Mouse (Mus musculus) small intestine, adult 2 months (tissue): ENCODE results near the gene Asgr1. TPM values are rescaled to one million over a fixed set of nuclear protein-coding genes. Genes with fewer than 3 reads are reported as not detected.
"Not testable (repeated sequence)": the region's sequence is repeated elsewhere in the genome, so short reads cannot be mapped to it uniquely, and the experiment has no call there.

Source experiments
- H3K27ac ChIP-seq: fragments of 200-500 bp; 2 replicates; pipeline ENCODE4 v1.5.1; 2012; ENCODE audit warnings: low read depth, low read length, control low read depth, inconsistent platforms; ENCODE audit not compliant: insufficient read depth
- H3K27me3 ChIP-seq: fragments of 200-500 bp; 2 replicates; pipeline ENCODE4 v1.6.1; 2012; ENCODE audit warnings: mild to moderate bottlenecking, moderate library complexity, low read length, inconsistent platforms; ENCODE audit not compliant: control insufficient read depth, insufficient read depth
- H3K36me3 ChIP-seq: fragments of 200-500 bp; 2 replicates; pipeline ENCODE4 v1.6.1; 2012; ENCODE audit warnings: mild to moderate bottlenecking, low read length, control low read depth, inconsistent platforms; ENCODE audit not compliant: control insufficient read depth, insufficient read depth
- H3K4me1 ChIP-seq: fragments of 200-500 bp; 2 replicates; pipeline ENCODE4 v1.6.1; 2012; ENCODE audit warnings: low read length, inconsistent platforms, mixed read lengths; ENCODE audit not compliant: control insufficient read depth, insufficient read depth, insufficient read length
- H3K4me3 ChIP-seq: fragments of 200-500 bp; 2 replicates; pipeline ENCODE4 v1.5.1; 2012; ENCODE audit warnings: low read depth, mild to moderate bottlenecking, control low read depth, inconsistent platforms, low read length, moderate library complexity
- CTCF ChIP-seq: fragments of 200-500 bp; IDR thresholded peaks from 2 replicates; pipeline ENCODE4 v1.5.1; 2012; ENCODE audit warnings: low read depth, mild to moderate bottlenecking, control low read depth, inconsistent platforms, low read length, moderate library complexity, mixed read lengths; ENCODE audit not compliant: insufficient replicate concordance, insufficient read length; ENCODE audit errors: extremely low read depth
- POLR2A ChIP-seq: fragments of 200-500 bp; IDR thresholded peaks from 2 replicates; pipeline ENCODE4 v1.6.1; 2012; ENCODE audit warnings: low read depth, mild to moderate bottlenecking, control low read depth, inconsistent platforms, low read length, moderate library complexity
- WGBS: fragments of 180-500 bp; shearing (Covaris S2); methylation state at CpG from one replicate; pipeline ENCODE4 v1.1.7; 2018; 5-methylcytosine and 5-hydroxymethylcytosine counted together
- polyA plus RNA-seq: library from polyadenylated mRNA; depleted of rRNA; stranded (reverse); fragments of >200 nt; gene quantifications from 2 replicates; pipeline ENCODE4 v1.2.3, GENCODE M21; 2012

Gene Asgr1
- polyA plus RNA-seq, 1 experiment = not detected

GRCm38 (mm10) chr11:70063053-70063452 lies 9.2 kb downstream of the Asgr1 start:
- Histone ChIP-seq H3K27me3 (no peaks in the 10 kb centered on the region), H3K4me1 (peaks cover 2% of the 10 kb centered on the region), H3K27ac (no peak overlapping the region), H3K36me3 (no peaks in the 10 kb centered on the region), H3K4me3 (no peak overlapping the region)
- TF ChIP-seq CTCF = peak; percentile 29; the same call in 1 of the 2 replicates
- no peak for TF ChIP-seq POLR2A
- WGBS = 68% methylated on average over 3 of the region's 3 CpGs

- no peaks in the 10 kb centered on the region for H3K27me3 ChIP-seq
- no peak for TF ChIP-seq CTCF
- TF ChIP-seq POLR2A = no peak
- H3K36me3 ChIP-seq = no peaks in the 10 kb centered on the region
- H3K4me3 ChIP-seq = no peak overlapping the region
- no peak overlapping the region for H3K27ac ChIP-seq
- peaks cover 4% of the 10 kb centered on the region for H3K4me1 ChIP-seq
- WGBS = 63% methylated on average over 4 of the region's 4 CpGs
Observed at GRCm38 (mm10) chr11:70066701-70067100, 12.8 kb downstream of the Asgr1 start.

GRCm38 (mm10) chr11:70068245-70068644 lies 14.4 kb downstream of the Asgr1 start:
- Histone ChIP-seq H3K27me3 (no peaks in the 10 kb centered on the region), H3K27ac (no peak overlapping the region), H3K36me3 (no peaks in the 10 kb centered on the region), H3K4me3 (no peak overlapping the region), H3K4me1 (peaks cover 4% of the 10 kb centered on the region; the same call in 1 of the 2 replicates)
- 30% methylated on average over 3 of the region's 3 CpGs for WGBS
- TF ChIP-seq POLR2A (no peak), CTCF (no peak)

GRCm38 (mm10) chr11:70070057-70070456 lies 16.2 kb downstream of the Asgr1 start:
- Histone ChIP-seq H3K4me1 (peaks cover 4% of the 10 kb centered on the region; the same call in 1 of the 2 replicates), H3K27ac (peak overlapping the region; percentile 79), H3K36me3 (no peaks in the 10 kb centered on the region), H3K4me3 (no peak overlapping the region), H3K27me3 (no peaks in the 10 kb centered on the region)
- TF ChIP-seq CTCF (no peak), POLR2A (no peak)
- 26% methylated on average over 6 of the region's 6 CpGs for WGBS

- WGBS = 38% methylated on average over 3 of the region's 3 CpGs
- not testable (repeated sequence) for H3K36me3 ChIP-seq, H3K4me1 ChIP-seq, H3K27me3 ChIP-seq, H3K4me3 ChIP-seq
- H3K27ac ChIP-seq = peak overlapping the region; percentile 27; the same call in 1 of the 2 replicates
Observed at GRCm38 (mm10) chr11:70070603-70071002, 16.7 kb downstream of the Asgr1 start.

GRCm38 (mm10) chr11:70074379-70075071 lies 20.6 kb downstream of the Asgr1 start:
- 19% methylated on average over 17 of the region's 17 CpGs for WGBS
- peak; percentile 80; the same call in 1 of the 2 replicates for TF ChIP-seq CTCF
- no peak for TF ChIP-seq POLR2A
- H3K27me3 ChIP-seq = no peaks in the 10 kb centered on the region
- H3K36me3 ChIP-seq = no peaks in the 10 kb centered on the region
- no peak overlapping the region for H3K4me3 ChIP-seq
- H3K27ac ChIP-seq = no peak overlapping the region
- peaks cover 3% of the 10 kb centered on the region; the same call in 1 of the 2 replicates for H3K4me1 ChIP-seq

GRCm38 (mm10) chr11:70075581-70075980 lies 21.7 kb downstream of the Asgr1 start:
- Histone ChIP-seq H3K36me3 (no peaks in the 10 kb centered on the region), H3K27ac (no peak overlapping the region), H3K27me3 (no peaks in the 10 kb centered on the region), H3K4me3 (no peak overlapping the region), H3K4me1 (peaks cover 2% of the 10 kb centered on the region; the same call in 1 of the 2 replicates)
- WGBS = 66% methylated on average over 6 of the region's 6 CpGs
- no peak for TF ChIP-seq CTCF
- no peak for TF ChIP-seq POLR2A

GRCm38 (mm10) chr11:70077441-70077840 lies 23.6 kb downstream of the Asgr1 start:
- TF ChIP-seq POLR2A = no peak
- TF ChIP-seq CTCF = no peak
- Histone ChIP-seq H3K36me3 (no peaks in the 10 kb centered on the region), H3K4me1 (peaks cover 2% of the 10 kb centered on the region; the same call in 1 of the 2 replicates), H3K27ac (no peak overlapping the region), H3K4me3 (no peak overlapping the region), H3K27me3 (no peaks in the 10 kb centered on the region)
- 39% methylated on average over 3 of the region's 3 CpGs for whole genome bisulfite sequencing
